Mouse (Mus musculus): ENCODE data around the gene Prr11.
A peak's percentile ranks its signal among the peaks of the same experiment; 100 is the strongest.
"Not testable (repeated sequence)": the region's sequence is repeated elsewhere in the genome, so short reads cannot be mapped to it uniquely, and the experiment has no call there.

The Prr11 gene

DNA sequence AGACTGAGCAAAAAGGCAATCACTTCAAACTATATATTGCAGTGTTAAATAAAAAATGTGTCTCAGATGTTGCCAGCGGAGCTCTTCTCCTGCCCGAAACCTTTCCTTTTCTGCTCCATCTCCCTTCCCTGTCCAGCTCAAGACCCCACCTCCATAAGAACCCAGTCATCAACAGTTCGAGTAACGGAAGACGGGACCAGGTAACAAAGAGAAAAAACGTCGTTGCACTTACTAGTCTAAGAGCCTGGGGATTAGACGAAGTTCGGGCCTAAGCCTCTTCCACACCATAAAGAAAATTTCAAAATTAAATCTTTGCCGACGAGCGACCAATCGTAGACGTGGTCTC lies at the start of gene Prr11:
TSS of gene Prr11 (minus strand) at position 300 of the 346 bp plus-strand sequence.
- no peak for DNase-seq

DNA sequence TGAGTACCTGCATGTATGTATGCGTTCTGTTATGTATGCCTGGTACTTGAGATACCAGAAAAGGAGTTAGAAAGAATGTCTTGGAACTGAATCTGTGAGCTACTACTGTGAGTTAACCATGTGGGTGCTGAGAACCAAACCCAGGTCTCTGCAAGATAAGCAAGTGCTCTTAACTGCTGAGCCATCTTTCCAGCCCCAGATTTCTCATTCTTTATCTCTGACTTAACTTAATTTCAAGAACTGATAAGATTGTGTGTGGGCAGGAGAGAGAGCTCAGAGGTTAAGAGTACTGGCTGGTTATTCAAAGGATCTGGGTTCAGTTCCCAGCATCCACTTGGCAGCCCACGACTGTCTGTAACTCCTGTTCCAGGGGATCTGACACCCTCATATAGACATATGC lies 49.5 kb upstream of the Prr11 start:
- DNase-seq = no peak

DNA sequence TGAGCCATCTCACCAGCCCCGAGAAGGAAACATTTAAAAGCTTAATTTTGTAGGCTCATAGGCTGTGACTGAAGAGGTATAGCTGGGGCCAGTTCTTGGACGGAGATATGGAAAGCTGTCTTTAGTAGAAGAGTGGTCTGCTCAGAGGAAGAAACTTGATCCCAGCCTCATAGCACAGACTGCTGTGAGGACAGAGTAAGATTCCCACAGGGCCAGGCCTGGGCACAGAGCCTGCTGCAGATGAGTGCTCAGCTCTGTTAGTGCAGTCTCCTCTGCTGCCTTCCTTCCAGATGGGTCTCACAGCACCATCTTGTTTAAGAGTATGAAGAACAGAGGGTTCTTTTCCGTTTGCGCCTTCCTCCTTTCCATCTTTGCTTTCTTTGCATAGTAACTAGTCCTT lies 27.7 kb upstream of the Prr11 start:
- DNase-seq = no peak

DNA sequence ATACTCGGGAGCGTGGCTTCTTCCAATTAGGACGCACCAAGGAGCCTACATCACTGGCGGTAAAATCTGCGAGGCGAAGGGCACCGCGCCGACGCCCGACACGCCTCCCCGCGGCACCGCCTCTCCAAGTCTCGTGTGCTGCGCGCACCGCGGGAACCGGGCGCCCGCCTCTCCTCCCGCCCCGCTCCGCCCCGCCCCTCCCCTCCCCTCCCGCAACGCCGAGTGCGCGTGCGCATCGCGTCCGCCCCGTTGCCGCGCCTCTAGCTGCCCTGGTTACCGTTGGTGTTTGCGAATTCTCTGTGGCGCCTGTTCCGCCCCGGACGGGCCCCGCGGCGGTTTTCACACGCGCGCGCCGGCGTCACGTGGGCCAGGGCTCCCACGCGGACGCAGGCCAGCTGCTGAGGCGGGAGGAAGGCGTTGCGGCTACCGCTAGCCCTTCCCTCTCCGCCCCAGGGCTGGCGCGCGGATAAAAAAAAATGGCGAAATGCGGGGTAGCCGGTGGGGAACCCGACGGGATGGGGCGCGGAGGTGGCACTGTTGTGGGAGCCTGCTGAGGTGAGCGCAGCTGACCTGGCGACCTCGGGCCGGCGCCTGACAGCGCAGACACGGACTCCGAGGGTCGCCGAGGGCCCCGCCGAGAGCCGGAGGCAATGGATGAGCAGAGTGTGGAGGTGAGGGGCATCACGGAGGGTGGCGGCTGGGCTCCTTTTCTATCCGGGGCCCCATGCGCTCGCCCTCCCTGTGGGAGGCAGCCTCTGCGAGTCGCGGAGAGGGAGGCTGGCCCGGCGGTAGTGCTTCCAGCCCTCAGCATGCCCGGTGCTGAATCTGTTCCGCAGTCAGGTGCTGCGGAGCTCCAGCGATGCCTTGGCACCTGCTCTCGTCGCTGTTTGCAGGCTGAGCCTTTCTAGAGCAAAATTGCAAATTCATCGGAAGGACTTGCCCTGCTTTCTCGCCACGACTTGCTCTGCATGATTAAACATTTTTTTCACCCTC lies 18.6 kb upstream of the Prr11 start, which contains the start of gene Trim37:
TSS of gene Trim37 (plus strand) at position 254 of the 993 bp plus-strand sequence.
- DNase-seq = peak; percentile 79 to 87

- no peak for DNase-seq
Observed at GRCm38 (mm10) chr11:87126281-87126823, 17.8 kb upstream of the Prr11 start.

GRCm38 (mm10) chr11:87125562-87125961 lies 17.1 kb upstream of the Prr11 start:
- DNase-seq = no peak

- DNase-seq = no peak
Observed at GRCm38 (mm10) chr11:87121864-87122263, 13.4 kb upstream of the Prr11 start.

DNA sequence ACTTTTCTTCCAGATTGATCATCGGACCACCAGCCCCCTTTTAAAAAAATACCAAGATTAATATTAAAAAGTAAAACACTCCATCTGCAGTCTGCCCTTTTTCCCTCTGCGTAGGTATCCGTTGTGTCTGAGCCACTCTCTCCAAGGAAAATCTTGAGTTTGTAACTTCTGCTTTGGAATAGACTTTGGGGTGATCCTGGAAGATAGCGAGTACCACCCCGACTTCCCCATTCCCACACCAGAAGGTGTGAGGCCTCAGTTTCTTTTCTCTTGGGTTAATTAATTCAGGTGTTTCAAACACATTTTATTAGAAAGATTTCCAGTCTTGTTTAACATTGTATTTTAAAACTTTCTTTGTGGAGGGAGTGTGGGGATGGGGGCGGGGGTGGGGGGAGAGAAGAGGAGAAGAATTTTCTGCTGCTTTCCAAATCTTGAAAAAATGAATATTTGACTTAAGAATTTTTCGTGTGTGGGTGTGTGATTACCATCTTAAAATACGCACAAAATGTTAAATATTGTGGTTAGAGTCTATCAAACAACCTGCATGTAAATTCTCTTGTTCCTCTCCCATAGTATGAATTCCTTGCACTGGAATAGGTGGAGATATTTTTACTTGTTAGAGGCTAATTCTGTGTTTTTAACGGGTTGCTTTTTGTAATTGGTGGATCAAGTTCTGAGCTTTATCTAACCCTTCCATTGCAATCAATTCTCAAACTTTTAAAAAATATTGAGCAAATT lies 1.8 kb upstream of the Prr11 start:
- DNase-seq = no peak

DNA sequence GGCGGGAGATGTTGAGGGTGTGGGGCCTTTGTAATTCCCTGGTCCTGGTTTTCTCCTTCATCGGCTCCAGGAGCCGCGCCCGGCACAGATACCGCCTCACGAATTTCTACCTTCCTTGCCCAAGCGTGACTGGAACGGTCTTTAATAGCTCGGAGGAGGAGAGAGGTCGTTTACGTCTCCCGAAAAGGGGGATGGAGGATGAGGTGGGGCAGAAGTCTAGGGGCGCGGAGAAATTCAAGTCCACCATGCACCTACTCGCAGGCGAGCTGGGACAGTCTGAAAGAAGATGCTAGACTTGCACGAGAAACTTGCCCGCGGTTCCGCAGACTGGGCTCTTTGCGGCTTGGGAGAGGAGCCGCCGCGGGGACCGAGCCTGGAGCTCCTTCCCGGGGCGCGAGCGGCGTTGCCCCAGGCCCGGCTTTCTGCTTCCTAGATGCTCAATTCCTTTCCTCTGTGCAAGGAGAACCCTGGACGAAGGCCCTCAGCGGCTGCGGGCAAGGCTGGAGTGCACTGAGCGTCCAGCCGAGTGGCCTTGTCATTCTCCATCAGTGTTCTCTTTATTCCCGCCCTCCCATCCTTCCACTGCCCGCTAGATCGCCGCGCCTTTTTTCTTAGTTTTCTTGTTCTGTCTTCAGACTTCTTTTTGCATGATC lies 1.1 kb upstream of the Prr11 start:
- peak in 1 of 2 experiments; percentile 43 for DNase-seq

DNA sequence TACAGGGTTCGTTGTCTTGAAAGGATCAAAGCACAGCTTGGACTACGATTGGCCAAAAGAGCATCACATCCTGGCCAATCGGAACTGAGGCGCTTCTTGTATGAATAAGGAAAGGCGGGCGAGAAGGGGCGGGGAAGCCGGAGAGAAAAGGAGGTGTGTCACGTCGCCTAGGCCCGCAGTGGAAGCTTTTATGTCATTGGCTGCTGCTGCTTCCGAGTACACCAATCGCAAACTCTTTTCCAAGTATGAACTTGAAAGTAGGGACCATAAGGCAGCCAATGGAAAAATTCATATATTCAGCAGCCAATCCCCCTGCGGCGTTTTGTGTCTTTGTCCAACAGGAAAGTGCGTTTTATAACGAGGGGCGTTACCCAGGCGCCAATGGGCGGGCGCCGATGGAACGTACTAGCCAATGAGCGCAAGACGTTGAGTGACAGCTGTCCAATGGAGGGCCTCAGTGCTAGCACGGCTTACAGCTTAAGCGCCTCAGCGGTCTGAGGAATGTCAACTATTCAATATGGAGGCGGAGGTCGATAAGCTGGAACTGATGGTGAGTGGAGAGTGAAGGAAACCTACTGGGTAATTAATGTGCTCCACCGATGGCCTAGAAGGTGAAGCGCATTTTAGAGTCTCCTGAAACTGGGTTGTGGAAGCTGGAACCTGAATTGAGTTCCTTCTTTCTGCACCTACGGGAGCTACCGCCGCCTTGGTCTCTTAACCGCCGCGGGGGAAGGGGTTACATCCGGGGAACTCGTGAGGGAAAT lies 429 bp upstream of the Prr11 start, which contains the start of gene Ska2:
TSS of gene Ska2 (plus strand) at position 480 of the 764 bp plus-strand sequence.
- DNase-seq = peak; percentile 95 to 97

DNA sequence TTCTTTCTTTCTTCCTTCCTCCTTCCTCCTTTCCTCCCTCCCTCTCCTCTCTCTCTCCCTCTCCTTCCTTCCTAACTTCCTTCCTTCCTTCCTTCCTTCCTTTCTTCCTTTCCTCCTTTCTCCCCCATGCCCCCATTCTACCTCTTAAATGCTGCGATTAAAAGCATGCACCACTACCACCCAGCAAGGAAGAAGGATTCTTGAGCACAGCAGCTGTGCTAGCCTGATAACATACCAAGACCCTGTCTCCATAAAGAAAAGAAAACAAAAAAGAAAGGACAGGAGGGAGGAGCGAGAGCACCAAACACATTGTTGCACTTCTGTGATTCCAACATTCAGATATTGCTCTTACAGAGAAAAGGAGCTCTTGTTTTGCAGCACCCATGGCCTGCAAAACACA lies 21.4 kb downstream of the Prr11 start:
- DNase-seq = no peak

- DNase-seq = peak; percentile 76 to 79
Observed at GRCm38 (mm10) chr11:87086290-87086984, 22.1 kb downstream of the Prr11 start, which contains the start of gene Smg8. Gene Smg8, minus strand, starts transcription at chr11:87086774.

- DNase-seq = no peak
Observed at GRCm38 (mm10) chr11:87085461-87085860, 23.0 kb downstream of the Prr11 start.

GRCm38 (mm10) chr11:87083712-87084111 lies 24.8 kb downstream of the Prr11 start:
- DNase-seq = no peak

- peak; percentile 90 to 94 for DNase-seq
Observed at GRCm38 (mm10) chr11:87073866-87074440, 34.6 kb downstream of the Prr11 start, which contains the start of gene Gdpd1. Gene Gdpd1, minus strand, starts transcription at chr11:87074062.

- peak in 1 of 2 experiments; percentile 55 for DNase-seq
Observed at GRCm38 (mm10) chr11:87073343-87073865, 35.1 kb downstream of the Prr11 start.

DNA sequence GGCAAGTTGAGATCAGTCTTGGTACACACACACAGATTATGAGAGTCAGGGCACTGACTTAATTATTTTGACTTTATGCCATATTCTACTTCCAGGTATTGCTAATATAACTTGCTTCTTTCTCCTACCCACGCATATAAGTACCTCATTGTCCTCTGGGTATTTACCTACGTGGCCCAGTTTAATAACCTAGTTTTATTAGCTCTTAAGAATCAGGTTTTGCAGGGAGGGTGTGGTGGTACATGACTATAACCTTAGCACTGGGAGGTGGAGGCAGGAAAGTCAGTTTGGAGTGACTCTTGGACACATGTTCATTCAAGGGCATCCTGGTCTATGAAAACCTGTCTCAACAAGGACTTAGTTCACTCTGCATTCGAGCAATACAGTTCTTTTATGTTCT lies 46.4 kb downstream of the Prr11 start:
- no peak for DNase-seq

- DNase-seq = no peak
Observed at GRCm38 (mm10) chr11:87060410-87060809, 48.1 kb downstream of the Prr11 start.

GRCm38 (mm10) chr11:87056286-87056685 lies 52.2 kb downstream of the Prr11 start:
- DNase-seq = no peak

DNA sequence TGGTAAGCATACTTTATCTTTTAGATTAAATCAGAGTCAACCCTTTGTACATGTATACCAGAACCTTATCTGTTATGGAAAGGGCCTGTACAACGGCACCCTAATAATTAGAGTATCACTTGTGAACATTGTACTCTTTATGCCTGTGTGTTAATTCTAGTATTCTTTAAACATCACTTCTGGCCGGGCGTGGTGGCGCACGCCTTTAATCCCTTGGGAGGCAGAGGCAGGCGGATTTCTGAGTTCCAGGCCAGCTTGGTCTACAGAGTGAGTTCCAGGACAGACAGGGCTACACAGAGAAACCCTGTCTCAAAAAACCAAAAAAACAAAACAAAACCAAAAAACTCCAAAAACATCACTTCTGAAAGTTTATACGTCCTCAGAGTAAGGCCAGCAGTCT lies 59.6 kb downstream of the Prr11 start:
- not testable (repeated sequence) for DNase-seq
